Mouse (Mus musculus): ENCODE data around the gene Idh1. TPM values are rescaled to one million over a fixed set of nuclear protein-coding genes. Genes with fewer than 3 reads are reported as not detected.

Gene Idh1
- total and polyA plus RNA-seq, 2 experiments from 2014 or later: 201 to 346 TPM

GRCm38 (mm10) chr1:65169536-65169935 is 16.8 kb downstream of the Idh1 start:
- no peak overlapping the region for H3K27ac ChIP-seq
- no peaks in the 10 kb centered on the region for H3K9me3 ChIP-seq (ENCODE audit: low read length)
- peaks cover 54% of the 10 kb centered on the region for H3K36me3 ChIP-seq (ENCODE audit: insufficient read depth, low read length)
- no peaks in the 10 kb centered on the region for H3K4me1 ChIP-seq (ENCODE audit: insufficient read depth, low read length)
- no peak overlapping the region for H3K4me3 ChIP-seq (ENCODE audit: low read length)
- no peak for TF ChIP-seq CTCF (IDR thresholded peaks at IDR 0.05; ENCODE audit: low read depth)
- DNase-seq (ENCODE audit: low spot score): no peak
- no peak overlapping the region for H3K9ac ChIP-seq (replicated peaks; ENCODE audit: low read length)
- H3K27me3 ChIP-seq (ENCODE audit: insufficient read depth, low read length): no peaks in the 10 kb centered on the region
- 93% methylated on average over 7 of the region's 7 CpGs for WGBS
- ATAC-seq: no peak
- no peak overlapping the region for H3K4me2 ChIP-seq (ENCODE audit: low read depth, low read length)

- Histone ChIP-seq H3K4me3 (ENCODE audit: low read length) (no peak overlapping the region), H3K27ac (no peak overlapping the region), H3K9ac (replicated peaks; ENCODE audit: low read length) (no peak overlapping the region), H3K4me2 (ENCODE audit: low read depth, low read length) (no peak overlapping the region), H3K36me3 (ENCODE audit: insufficient read depth, low read length) (peaks cover 73% of the 10 kb centered on the region), H3K4me1 (ENCODE audit: insufficient read depth, low read length) (no peaks in the 10 kb centered on the region), H3K27me3 (ENCODE audit: insufficient read depth, low read length) (no peaks in the 10 kb centered on the region), H3K9me3 (ENCODE audit: low read length) (no peaks in the 10 kb centered on the region)
- no peak for ATAC-seq
- 85% methylated on average over 1 of the region's 1 CpGs for WGBS
- no peak for TF ChIP-seq CTCF (IDR thresholded peaks at IDR 0.05; ENCODE audit: low read depth)
- DNase-seq (ENCODE audit: low spot score): no peak
Observed at GRCm38 (mm10) chr1:65167496-65167895, 18.8 kb downstream of the Idh1 start.

- H3K27ac ChIP-seq: no peak overlapping the region
- no peak for ATAC-seq
Observed at GRCm38 (mm10) chr1:65162210-65162609, 24.1 kb downstream of the Idh1 start.

GRCm38 (mm10) chr1:65156111-65156510 is 30.2 kb downstream of the Idh1 start:
- no peak for TF ChIP-seq CTCF (IDR thresholded peaks at IDR 0.05; ENCODE audit: low read depth)
- H3K27me3 ChIP-seq (ENCODE audit: insufficient read depth, low read length): no peaks in the 10 kb centered on the region
- no peak overlapping the region for H3K4me2 ChIP-seq (ENCODE audit: low read depth, low read length)
- no peaks in the 10 kb centered on the region for H3K4me1 ChIP-seq (ENCODE audit: insufficient read depth, low read length)
- no peak overlapping the region for H3K4me3 ChIP-seq (ENCODE audit: low read length)
- H3K9me3 ChIP-seq (ENCODE audit: low read length): no peaks in the 10 kb centered on the region
- peaks cover 16% of the 10 kb centered on the region for H3K36me3 ChIP-seq (ENCODE audit: insufficient read depth, low read length)
- no peak for DNase-seq (ENCODE audit: low spot score)
- H3K9ac ChIP-seq (replicated peaks; ENCODE audit: low read length): no peak overlapping the region
- no peak overlapping the region for H3K27ac ChIP-seq
- 90% methylated on average over 5 of the region's 5 CpGs for WGBS
- no peak for ATAC-seq

More at GRCm38 (mm10) chr1:65162210-65162609, 24.1 kb downstream of the Idh1 start:
- peak; percentile 23; the same call in 1 of the 2 replicates for TF ChIP-seq CTCF (IDR thresholded peaks at IDR 0.05; ENCODE audit: low read depth)
- no peaks in the 10 kb centered on the region for H3K4me1 ChIP-seq (ENCODE audit: insufficient read depth, low read length)
- no peak overlapping the region for H3K4me2 ChIP-seq (ENCODE audit: low read depth, low read length)
- peak; percentile 8 for DNase-seq (ENCODE audit: low spot score)
- no peak overlapping the region for H3K9ac ChIP-seq (replicated peaks; ENCODE audit: low read length)
- H3K9me3 ChIP-seq (ENCODE audit: low read length): no peaks in the 10 kb centered on the region
- 100% methylated on average over 1 of the region's 1 CpGs for WGBS
- no peak overlapping the region for H3K4me3 ChIP-seq (ENCODE audit: low read length)
- no peaks in the 10 kb centered on the region for H3K27me3 ChIP-seq (ENCODE audit: insufficient read depth, low read length)
- peaks cover 65% of the 10 kb centered on the region for H3K36me3 ChIP-seq (ENCODE audit: insufficient read depth, low read length)

GRCm38 (mm10) chr1:65154814-65155213 is 31.5 kb downstream of the Idh1 start:
- H3K27ac ChIP-seq: no peak overlapping the region
- no peak overlapping the region for H3K9ac ChIP-seq (replicated peaks; ENCODE audit: low read length)
- peaks cover 4% of the 10 kb centered on the region; the same call in 1 of the 2 replicates for H3K36me3 ChIP-seq (ENCODE audit: insufficient read depth, low read length)
- no peak for ATAC-seq
- H3K4me3 ChIP-seq (ENCODE audit: low read length): no peak overlapping the region
- H3K4me1 ChIP-seq (ENCODE audit: insufficient read depth, low read length): no peaks in the 10 kb centered on the region
- H3K27me3 ChIP-seq (ENCODE audit: insufficient read depth, low read length): no peaks in the 10 kb centered on the region
- DNase-seq (ENCODE audit: low spot score): no peak
- TF ChIP-seq CTCF (IDR thresholded peaks at IDR 0.05; ENCODE audit: low read depth): no peak
- no peaks in the 10 kb centered on the region for H3K9me3 ChIP-seq (ENCODE audit: low read length)
- H3K4me2 ChIP-seq (ENCODE audit: low read depth, low read length): no peak overlapping the region

GRCm38 (mm10) chr1:65147971-65148370 is 38.3 kb downstream of the Idh1 start:
- Histone ChIP-seq H3K27me3 (ENCODE audit: insufficient read depth, low read length) (no peaks in the 10 kb centered on the region), H3K4me2 (ENCODE audit: low read depth, low read length) (no peak overlapping the region), H3K9me3 (ENCODE audit: low read length) (no peaks in the 10 kb centered on the region), H3K9ac (replicated peaks; ENCODE audit: low read length) (no peak overlapping the region), H3K4me3 (ENCODE audit: low read length) (no peak overlapping the region), H3K36me3 (ENCODE audit: insufficient read depth, low read length) (no peaks in the 10 kb centered on the region), H3K4me1 (ENCODE audit: insufficient read depth, low read length) (no peaks in the 10 kb centered on the region), H3K27ac (no peak overlapping the region)
- ATAC-seq: no peak
- WGBS: 77% methylated on average over 3 of the region's 3 CpGs
- no peak for DNase-seq (ENCODE audit: low spot score)
- TF ChIP-seq CTCF (IDR thresholded peaks at IDR 0.05; ENCODE audit: low read depth): no peak

- DNase-seq (ENCODE audit: low spot score) (no peak), ATAC-seq (no peak)
- H3K4me1 ChIP-seq (ENCODE audit: insufficient read depth, low read length): no peaks in the 10 kb centered on the region
- WGBS: 91% methylated on average over 5 of the region's 5 CpGs
- H3K27me3 ChIP-seq (ENCODE audit: insufficient read depth, low read length): no peaks in the 10 kb centered on the region
- TF ChIP-seq CTCF (IDR thresholded peaks at IDR 0.05; ENCODE audit: low read depth): no peak
- no peak overlapping the region for H3K27ac ChIP-seq
- no peak overlapping the region for H3K4me2 ChIP-seq (ENCODE audit: low read depth, low read length)
- H3K36me3 ChIP-seq (ENCODE audit: insufficient read depth, low read length): no peaks in the 10 kb centered on the region
- no peak overlapping the region for H3K9ac ChIP-seq (replicated peaks; ENCODE audit: low read length)
- no peaks in the 10 kb centered on the region for H3K9me3 ChIP-seq (ENCODE audit: low read length)
- H3K4me3 ChIP-seq (ENCODE audit: low read length): no peak overlapping the region
Observed at GRCm38 (mm10) chr1:65147326-65147725, 39.0 kb downstream of the Idh1 start.

Data from hindbrain, postnatal 0 days (tissue).